Mouse (Mus musculus) forebrain, embryonic 11.5 days (tissue): ENCODE measurements at regions not wholly inside any gene's neighbourhood (a gene's known extent, or its start where the extent isn't known, plus 50 kb on each side); places are given as distances from the start of the nearest gene placed in this dataset.

Experiments
- ATAC-seq: fragments of 200-750 bp; cut with Nextera tagmentation; replicated peaks from 2 replicates; pipeline ENCODE4 v1.8.0; 2017; ENCODE audit warnings: moderate TSS enrichment; ENCODE audit not compliant: low FRiP score
- DNase-seq: peaks from one replicate; pipeline ENCODE4 v3.0.0-alpha.2; 2017; ENCODE audit warnings: low spot score
- H3K27ac ChIP-seq: fragments of 300-500 bp; sonication (generic); 2 replicates; pipeline ENCODE4 v1.5.1; 2014; ENCODE audit warnings: low read depth, low read length
- H3K27me3 ChIP-seq: fragments of 300-500 bp; sonication (generic); 2 replicates; pipeline ENCODE4 v1.6.1; 2014; ENCODE audit warnings: mild to moderate bottlenecking, low read length, mixed read lengths; ENCODE audit not compliant: control insufficient read depth, insufficient read depth
- H3K36me3 ChIP-seq: fragments of 300-500 bp; sonication (generic); 2 replicates; pipeline ENCODE4 v1.6.1; 2014; ENCODE audit warnings: mild to moderate bottlenecking, low read length, moderate library complexity, mixed read lengths; ENCODE audit not compliant: control insufficient read depth, insufficient read depth
- H3K4me1 ChIP-seq: fragments of 300-500 bp; sonication (generic); replicated peaks from 2 replicates; pipeline ENCODE4 v1.6.1; 2014; ENCODE audit warnings: low read length, mixed read lengths; ENCODE audit not compliant: control insufficient read depth, insufficient read depth
- H3K4me2 ChIP-seq: fragments of 300-500 bp; sonication (generic); 2 replicates; pipeline ENCODE4 v1.6.1; 2014; ENCODE audit warnings: low read depth, mild to moderate bottlenecking, low read length, moderate library complexity, mixed read lengths; ENCODE audit not compliant: severe bottlenecking
- H3K4me3 ChIP-seq: fragments of 300-500 bp; sonication (generic); 2 replicates; pipeline ENCODE4 v1.5.1; 2014; ENCODE audit warnings: low read depth, low read length
- H3K9ac ChIP-seq: fragments of 300-500 bp; sonication (generic); 2 replicates; pipeline ENCODE4 v1.6.1; 2014; ENCODE audit warnings: low read length
- H3K9me3 ChIP-seq: fragments of 300-500 bp; sonication (generic); 2 replicates; pipeline ENCODE4 v1.6.1; 2016; ENCODE audit warnings: low read length, mixed read lengths; ENCODE audit not compliant: control insufficient read depth
- WGBS: fragments of 180-500 bp; shearing (Covaris S2); extraction: QIAGEN DNeasy Blood & Tissue Kit; methylation state at CpG from one replicate; pipeline ENCODE4 v1.1.7; 2014; 5-methylcytosine and 5-hydroxymethylcytosine counted together

- Histone ChIP-seq H3K27ac (no peak overlapping the region), H3K4me1 (peaks cover 3% of the 10 kb centered on the region; the same call in 1 of the 2 replicates), H3K9ac (no peak overlapping the region), H3K4me3 (no peak overlapping the region), H3K4me2 (no peak overlapping the region), H3K36me3 (no peaks in the 10 kb centered on the region), H3K27me3 (no peaks in the 10 kb centered on the region), H3K9me3 (no peaks in the 10 kb centered on the region)
- peak; percentile 44 for ATAC-seq
- WGBS: 43% methylated on average over 1 of the region's 1 CpGs
- no peak for DNase-seq
Observed at GRCm38 (mm10) chr4:75561792-75562191, 283.7 kb upstream of the Dmac1 start.

DNA sequence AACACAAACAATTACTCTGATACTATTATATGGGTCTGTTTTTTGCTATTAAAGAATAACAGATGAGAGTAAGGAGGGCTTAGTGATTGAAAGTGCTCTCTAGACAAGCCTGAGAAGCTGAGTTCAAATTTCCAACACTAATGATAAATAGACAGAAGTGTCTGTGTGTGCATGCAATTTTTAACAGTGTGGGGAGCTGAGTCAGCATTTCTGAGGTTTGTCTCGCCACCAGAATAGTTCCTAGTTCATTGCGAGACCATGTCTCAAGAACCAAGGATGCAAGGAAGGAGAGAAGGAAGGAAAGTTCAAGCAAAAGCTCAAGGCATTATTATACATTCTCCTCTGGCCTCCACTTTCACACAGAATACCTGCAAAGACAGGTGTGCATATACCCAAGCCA lies 259.7 kb upstream of the Dmac1 start:
- H3K4me3 ChIP-seq: no peak overlapping the region
- H3K4me2 ChIP-seq: no peak overlapping the region
- no peaks in the 10 kb centered on the region for H3K36me3 ChIP-seq
- no peak overlapping the region for H3K27ac ChIP-seq
- no peaks in the 10 kb centered on the region for H3K9me3 ChIP-seq
- H3K27me3 ChIP-seq: no peaks in the 10 kb centered on the region
- DNase-seq: no peak
- H3K4me1 ChIP-seq: no peaks in the 10 kb centered on the region
- no peak for ATAC-seq
- no peak overlapping the region for H3K9ac ChIP-seq
- WGBS: 83% methylated on average over 2 of the region's 2 CpGs

DNA sequence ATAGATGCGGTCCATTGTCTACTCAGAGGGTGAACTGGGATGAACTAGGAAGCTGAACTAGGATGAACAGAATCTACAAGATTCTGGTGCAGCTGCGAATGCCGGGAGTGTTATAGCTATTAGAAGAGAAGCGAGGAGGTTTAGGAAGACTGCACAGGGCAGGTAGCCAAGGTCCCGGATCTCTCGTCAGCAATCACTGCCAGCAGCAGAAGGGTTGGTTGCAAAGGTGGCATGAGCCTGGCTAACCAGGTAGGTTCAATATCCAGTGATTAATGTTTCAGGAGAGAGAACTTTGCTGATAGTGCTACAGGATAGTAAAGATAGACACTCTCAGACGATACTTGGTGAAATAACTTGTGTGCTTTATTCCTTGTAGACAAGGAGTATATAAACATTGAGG lies 257.0 kb upstream of the Dmac1 start:
- DNase-seq (no peak), ATAC-seq (no peak)
- Histone ChIP-seq H3K4me3 (no peak overlapping the region), H3K27ac (no peak overlapping the region), H3K9ac (no peak overlapping the region), H3K36me3 (no peaks in the 10 kb centered on the region), H3K27me3 (no peaks in the 10 kb centered on the region), H3K4me1 (no peaks in the 10 kb centered on the region), H3K4me2 (no peak overlapping the region), H3K9me3 (no peaks in the 10 kb centered on the region)
- 92% methylated on average over 7 of the region's 7 CpGs for WGBS

DNA sequence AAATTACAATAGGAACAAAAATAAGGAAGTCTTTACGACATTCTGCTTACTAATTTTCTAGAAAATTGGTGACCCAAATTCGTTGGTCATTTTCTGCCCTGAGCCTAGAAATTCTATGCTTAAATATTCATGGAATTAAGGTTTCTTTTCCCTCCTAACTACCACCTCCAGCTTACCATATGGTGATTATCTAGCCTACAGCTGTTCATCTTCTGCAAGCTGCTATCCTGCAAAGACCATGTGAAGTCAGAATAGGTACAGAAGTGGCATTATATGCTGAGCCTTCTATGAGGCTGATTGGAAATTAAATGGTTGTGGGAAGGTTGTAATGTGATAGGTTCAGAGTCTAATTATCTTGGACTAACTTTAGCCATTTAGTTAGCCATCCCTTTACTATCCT lies 251.5 kb upstream of the Dmac1 start:
- Histone ChIP-seq H3K27ac (no peak overlapping the region), H3K9ac (no peak overlapping the region), H3K4me2 (no peak overlapping the region), H3K9me3 (no peaks in the 10 kb centered on the region), H3K27me3 (no peaks in the 10 kb centered on the region), H3K36me3 (no peaks in the 10 kb centered on the region), H3K4me3 (no peak overlapping the region), H3K4me1 (no peaks in the 10 kb centered on the region)
- WGBS: 84% methylated on average over 2 of the region's 2 CpGs
- DNase-seq: no peak
- no peak for ATAC-seq

DNA sequence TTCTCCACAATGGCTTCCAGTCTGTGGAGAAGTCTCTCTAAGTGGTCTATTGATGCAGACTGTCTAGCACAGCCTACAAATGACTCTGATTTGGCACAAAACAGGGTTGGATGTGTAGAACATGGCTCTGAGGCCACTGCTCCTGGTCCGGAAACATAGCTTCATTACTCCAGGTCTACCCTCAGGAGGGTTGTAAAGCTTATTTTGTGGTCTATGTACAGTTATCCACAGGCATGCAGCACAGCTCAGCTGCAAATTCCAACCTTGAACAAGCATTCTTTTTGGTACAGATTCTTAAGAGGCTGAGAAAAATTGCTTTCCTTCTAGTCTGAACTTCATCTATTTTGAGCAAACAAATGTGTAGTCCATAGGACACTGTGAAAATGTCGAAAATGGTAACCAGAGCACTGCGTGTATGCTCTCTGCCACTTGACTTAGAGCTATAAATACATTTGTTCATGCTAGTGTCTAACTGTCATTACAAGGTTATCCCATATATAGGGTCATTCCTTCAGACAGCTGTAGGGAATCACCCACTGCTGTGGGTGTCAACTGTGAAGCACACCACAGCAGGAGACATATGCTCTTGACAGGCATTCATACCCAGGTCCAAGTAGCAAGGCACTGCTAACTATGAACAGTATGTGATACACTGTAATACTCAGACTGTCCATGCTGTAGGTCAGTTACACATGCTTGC lies 239.5 kb upstream of the Dmac1 start:
- ATAC-seq (no peak), DNase-seq (no peak)
- no peaks in the 10 kb centered on the region for H3K9me3 ChIP-seq
- H3K27me3 ChIP-seq: no peaks in the 10 kb centered on the region
- H3K4me2 ChIP-seq: no peak overlapping the region
- H3K9ac ChIP-seq: no peak overlapping the region
- H3K27ac ChIP-seq: no peak overlapping the region
- WGBS: 93% methylated on average over 3 of the region's 3 CpGs
- H3K36me3 ChIP-seq: no peaks in the 10 kb centered on the region
- no peaks in the 10 kb centered on the region for H3K4me1 ChIP-seq
- H3K4me3 ChIP-seq: no peak overlapping the region
